Mouse (Mus musculus) brain, embryonic 14.5 days (tissue): Measurements from ENCODE around the gene Dennd2c. TPM values are rescaled to one million over a fixed set of nuclear protein-coding genes. Genes with fewer than 3 reads are reported as not detected.

Experiments
- DNase-seq: peaks from one replicate; pipeline ENCODE4 v3.0.0-alpha.2; 2011; ENCODE audit warnings: low read depth
- CTCF ChIP-seq: fragments of 200-500 bp; IDR thresholded peaks from 2 replicates; pipeline ENCODE4 v1.5.1; 2012; ENCODE audit warnings: inconsistent platforms, mild to moderate bottlenecking, moderate library complexity, borderline replicate concordance; ENCODE audit not compliant: insufficient read depth, insufficient read length; ENCODE audit errors: extremely low read depth
- POLR2A ChIP-seq: fragments of 200-500 bp; IDR thresholded peaks from 2 replicates; pipeline ENCODE4 v1.6.1; 2012; ENCODE audit warnings: mild to moderate bottlenecking, inconsistent platforms, borderline replicate concordance; ENCODE audit not compliant: poor library complexity, insufficient read depth, insufficient read length, severe bottlenecking; ENCODE audit errors: extremely low read depth
- polyA plus RNA-seq: library from polyadenylated mRNA; depleted of rRNA; stranded (reverse); fragments of >200 nt; gene quantifications from 2 replicates; pipeline ENCODE4 v1.2.3, GENCODE M21; 2012; rRNA removed

The Dennd2c gene
- polyA plus RNA-seq: 1.0 and 1.5 TPM in 2 replicates

- TF ChIP-seq POLR2A (0 out of 2 replicates have a peak, but pooled peaks have one; percentile 4), CTCF (no peak)
- peak; percentile 90 for DNase-seq
Measured at GRCm38 (mm10) chr3:103102454-103103390, at the start of gene Dennd2c. TSS of gene Dennd2c (plus strand) at chr3:103102604.

- DNase-seq: no peak
- TF ChIP-seq CTCF (no peak), POLR2A (no peak)
Measured at GRCm38 (mm10) chr3:103056016-103056595, 46.3 kb upstream of the Dennd2c start.

- no peak for DNase-seq
- TF ChIP-seq CTCF: no peak
Measured at GRCm38 (mm10) chr3:103057752-103058151, 44.7 kb upstream of the Dennd2c start.

DNA sequence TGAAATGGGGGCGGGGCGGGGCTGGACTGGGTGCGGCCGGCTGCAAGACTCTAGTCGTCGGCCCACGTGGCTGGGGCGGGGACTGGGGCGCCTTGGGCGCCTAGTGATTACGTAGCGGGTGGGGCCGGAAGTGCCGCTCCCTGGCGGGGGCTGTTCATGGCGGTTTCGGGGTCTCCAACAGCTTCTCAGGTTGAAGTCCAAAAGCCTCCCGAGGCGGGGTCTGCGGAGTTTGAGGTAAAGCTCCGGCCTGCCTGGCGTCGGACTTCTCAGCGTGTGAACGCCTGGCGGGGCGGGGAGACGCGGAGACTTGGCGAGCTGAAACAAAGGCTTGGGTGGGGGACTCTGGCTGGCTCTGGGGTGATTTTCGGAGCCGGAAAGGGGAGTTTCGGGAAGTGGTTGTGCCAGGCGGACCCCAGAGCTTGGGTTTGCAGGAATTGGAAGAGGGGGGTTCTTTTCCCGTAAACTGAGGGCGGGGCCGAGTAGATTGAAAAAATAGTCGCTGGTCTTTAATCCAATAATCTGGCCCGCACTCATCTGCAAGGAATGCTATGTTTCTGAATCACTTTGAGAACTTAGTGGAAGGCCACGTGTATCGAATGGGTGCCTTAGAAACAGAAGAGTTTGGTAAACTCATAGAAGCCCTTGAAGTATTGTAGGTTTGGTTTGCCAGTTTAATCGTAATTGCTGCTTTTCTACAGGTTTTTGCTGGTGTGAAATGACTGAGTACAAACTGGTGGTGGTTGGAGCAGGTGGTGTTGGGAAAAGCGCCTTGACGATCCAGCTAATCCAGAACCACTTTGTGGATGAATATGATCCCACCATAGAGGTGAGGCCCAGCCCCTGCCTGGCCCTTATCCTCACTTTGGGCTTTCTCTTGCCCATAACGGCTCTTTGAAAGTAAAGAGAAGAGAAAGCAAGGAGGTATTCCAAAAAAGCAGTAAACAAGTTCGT, 43.9 kb upstream of the Dennd2c start, which contains the start of gene Nras:
Nras (plus strand) TSS at position 79 of the 951 bp plus-strand sequence.
- no peak for TF ChIP-seq CTCF
- peak; percentile 47; the same call in 1 of the 2 replicates for TF ChIP-seq POLR2A
- peak; percentile 97 for DNase-seq

- DNase-seq: no peak
- TF ChIP-seq CTCF (no peak), POLR2A (no peak)
Measured at GRCm38 (mm10) chr3:103066927-103067326, 35.5 kb upstream of the Dennd2c start.

DNA sequence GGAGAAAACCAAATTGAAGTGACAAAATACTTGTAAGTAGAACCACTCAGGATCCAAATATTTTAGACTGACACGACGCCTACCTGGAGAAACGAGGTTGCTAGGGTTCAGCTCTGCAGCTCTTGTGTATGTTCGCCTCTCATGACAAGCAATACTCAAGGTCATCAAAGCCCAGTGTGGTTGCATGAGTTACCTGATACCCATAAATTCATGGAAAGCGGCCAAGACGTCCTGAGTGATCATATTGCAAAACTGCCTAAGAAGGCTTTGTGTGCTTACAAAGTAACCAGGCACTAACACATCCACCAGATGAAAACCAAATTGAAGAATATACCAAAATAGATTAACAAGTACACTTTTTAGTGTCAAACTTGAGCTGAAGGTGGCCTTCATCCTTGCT, 33.4 kb upstream of the Dennd2c start:
- DNase-seq: no peak
- TF ChIP-seq POLR2A: no peak
- no peak for TF ChIP-seq CTCF

- no peak for DNase-seq
- TF ChIP-seq POLR2A: no peak
- no peak for TF ChIP-seq CTCF
Measured at GRCm38 (mm10) chr3:103073771-103074170, 28.6 kb upstream of the Dennd2c start, which contains the start of gene Ampd1. TSS of gene Ampd1 (plus strand) at chr3:103074014.

- no peak for DNase-seq
- TF ChIP-seq CTCF: no peak
- TF ChIP-seq POLR2A: no peak
Measured at GRCm38 (mm10) chr3:103075871-103076270, 26.5 kb upstream of the Dennd2c start.

DNA sequence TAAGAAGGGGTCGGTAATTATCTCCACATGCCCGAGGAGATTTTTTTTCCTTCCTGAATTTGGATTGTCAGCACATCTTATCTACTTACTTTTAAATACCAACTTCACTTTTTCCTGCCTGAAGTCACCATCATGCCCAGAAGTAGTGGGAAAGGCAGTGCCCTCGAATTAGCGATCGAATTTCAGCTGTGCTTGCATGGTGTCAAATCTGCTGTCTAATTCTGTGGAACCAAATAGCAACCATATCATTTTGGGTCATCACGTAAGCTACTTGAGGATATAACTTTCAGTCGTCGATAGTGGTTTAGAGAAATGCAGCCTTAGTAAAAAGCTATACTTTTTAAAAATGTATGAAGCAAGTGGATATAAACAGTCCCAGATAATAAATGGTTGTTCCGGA, 25.9 kb upstream of the Dennd2c start:
- no peak for DNase-seq
- TF ChIP-seq CTCF: no peak
- no peak for TF ChIP-seq POLR2A

DNA sequence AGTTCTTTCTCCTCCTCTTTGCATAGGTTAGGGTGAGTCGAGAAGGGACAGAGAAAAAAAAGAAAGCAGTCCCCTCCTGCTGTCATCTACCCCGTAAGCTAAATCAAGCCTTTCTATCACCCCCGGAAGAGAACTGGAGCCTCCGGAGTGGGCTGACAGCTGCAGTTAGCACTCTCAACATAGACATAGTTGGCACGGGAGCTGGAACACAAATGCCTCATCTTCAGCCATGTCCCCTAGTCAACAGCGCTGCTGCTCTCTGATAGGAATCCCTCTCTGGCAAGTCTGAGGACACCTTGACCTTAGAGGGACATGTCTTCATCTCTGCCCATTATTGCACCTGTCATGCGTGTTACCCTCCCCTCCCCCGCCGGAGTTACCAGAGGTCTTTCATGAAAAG, 23.1 kb upstream of the Dennd2c start:
- TF ChIP-seq CTCF: no peak
- no peak for TF ChIP-seq POLR2A
- no peak for DNase-seq

GRCm38 (mm10) chr3:103081051-103081450, 21.4 kb upstream of the Dennd2c start:
- TF ChIP-seq CTCF: no peak
- no peak for TF ChIP-seq POLR2A
- DNase-seq: no peak

GRCm38 (mm10) chr3:103081861-103082453, 20.4 kb upstream of the Dennd2c start:
- peak; percentile 13 for DNase-seq
- no peak for TF ChIP-seq CTCF
- no peak for TF ChIP-seq POLR2A
